Mouse (Mus musculus): ENCODE measurements around the gene Bloc1s2. TPM values are rescaled to one million over a fixed set of nuclear protein-coding genes. Genes with fewer than 3 reads are reported as not detected.
A peak's percentile ranks its signal among the peaks of the same experiment; 100 is the strongest.

Bloc1s2 gene
- polyA plus RNA-seq, 1 experiment from 2014 or later: 125 TPM

- ATAC-seq (ENCODE audit: low FRiP score): no peak
- Histone ChIP-seq H3K27me3 (no peaks in the 10 kb centered on the region), H3K36me3 (peaks cover 79% of the 10 kb centered on the region)
Measured at GRCm38 (mm10) chr19:44117793-44118192, 28.5 kb downstream of the Bloc1s2 start.

GRCm38 (mm10) chr19:44111706-44112105 is 34.5 kb downstream of the Bloc1s2 start:
- Histone ChIP-seq H3K9me3 (replicated peaks) (no peaks in the 10 kb centered on the region), H3K4me3 (no peak overlapping the region), H3K9ac (no peak overlapping the region), H3K4me1 (peaks cover 6% of the 10 kb centered on the region), H3K27ac (no peak overlapping the region), H3K36me3 (peaks cover 58% of the 10 kb centered on the region), H3K27me3 (no peaks in the 10 kb centered on the region), H3K4me2 (replicated peaks) (no peak overlapping the region)
- no peak for ATAC-seq (ENCODE audit: low FRiP score)
- 56% methylated on average over 7 of the region's 7 CpGs for WGBS

More at GRCm38 (mm10) chr19:44117793-44118192, 28.5 kb downstream of the Bloc1s2 start:
- Histone ChIP-seq H3K4me2 (replicated peaks) (no peak overlapping the region), H3K4me1 (no peaks in the 10 kb centered on the region), H3K9ac (no peak overlapping the region), H3K9me3 (replicated peaks) (no peaks in the 10 kb centered on the region), H3K4me3 (no peak overlapping the region), H3K27ac (no peak overlapping the region)

GRCm38 (mm10) chr19:44110356-44110755 is 35.9 kb downstream of the Bloc1s2 start:
- peaks cover 18% of the 10 kb centered on the region for H3K4me1 ChIP-seq
- H3K27me3 ChIP-seq: no peaks in the 10 kb centered on the region
- no peak overlapping the region for H3K4me3 ChIP-seq
- H3K9me3 ChIP-seq (replicated peaks): no peaks in the 10 kb centered on the region
- H3K36me3 ChIP-seq: peaks cover 47% of the 10 kb centered on the region
- H3K9ac ChIP-seq: no peak overlapping the region
- no peak overlapping the region for H3K27ac ChIP-seq
- no peak overlapping the region for H3K4me2 ChIP-seq (replicated peaks)
- WGBS: 88% methylated on average over 9 of the region's 9 CpGs
- ATAC-seq (ENCODE audit: low FRiP score): no peak

GRCm38 (mm10) chr19:44108996-44109395 is 37.2 kb downstream of the Bloc1s2 start:
- Histone ChIP-seq H3K27me3 (no peaks in the 10 kb centered on the region), H3K27ac (no peak overlapping the region), H3K9ac (no peak overlapping the region), H3K36me3 (peaks cover 41% of the 10 kb centered on the region), H3K4me2 (replicated peaks) (no peak overlapping the region), H3K4me3 (no peak overlapping the region), H3K9me3 (replicated peaks) (no peaks in the 10 kb centered on the region), H3K4me1 (peaks cover 21% of the 10 kb centered on the region)
- no peak for ATAC-seq (ENCODE audit: low FRiP score)

GRCm38 (mm10) chr19:44107661-44108521 is 38.4 kb downstream of the Bloc1s2 start:
- Histone ChIP-seq H3K9me3 (replicated peaks) (no peaks in the 10 kb centered on the region), H3K36me3 (peaks cover 30% of the 10 kb centered on the region), H3K9ac (peak overlapping the region; percentile 96), H3K27me3 (no peaks in the 10 kb centered on the region), H3K27ac (peak overlapping the region; percentile 44; the same call in 1 of the 2 replicates), H3K4me1 (peaks cover 21% of the 10 kb centered on the region), H3K4me3 (peak overlapping the region; percentile 88), H3K4me2 (replicated peaks) (peak overlapping the region; percentile 78)
- peak; percentile 73 for ATAC-seq (ENCODE audit: low FRiP score)
- WGBS: 29% methylated on average over 22 of the region's 22 CpGs

- no peaks in the 10 kb centered on the region for H3K9me3 ChIP-seq (replicated peaks)
- peak within 1 kb of the TSS; percentile 88 for H3K4me3 ChIP-seq
- peaks cover 23% of the 10 kb centered on the region for H3K36me3 ChIP-seq
- H3K4me2 ChIP-seq (replicated peaks): peak within 1 kb of the TSS; percentile 78
- peak within 1 kb of the TSS; percentile 96 for H3K9ac ChIP-seq
- peak; percentile 97 for ATAC-seq (ENCODE audit: low FRiP score)
- peaks cover 21% of the 10 kb centered on the region for H3K4me1 ChIP-seq
- no peaks in the 10 kb centered on the region for H3K27me3 ChIP-seq
- 1% methylated on average over 67 of the region's 67 CpGs for WGBS
- H3K27ac ChIP-seq: peak within 1 kb of the TSS; percentile 72
Measured at GRCm38 (mm10) chr19:44106831-44107660, 39.2 kb downstream of the Bloc1s2 start, which contains the start of gene Chuk. Gene Chuk, minus strand, starts transcription at chr19:44107480.

GRCm38 (mm10) chr19:44104393-44104792 is 41.9 kb downstream of the Bloc1s2 start:
- Histone ChIP-seq H3K27ac (no peak overlapping the region), H3K9ac (no peak overlapping the region), H3K4me3 (no peak overlapping the region), H3K4me1 (peaks cover 21% of the 10 kb centered on the region), H3K9me3 (replicated peaks) (no peaks in the 10 kb centered on the region), H3K27me3 (no peaks in the 10 kb centered on the region), H3K4me2 (replicated peaks) (no peak overlapping the region), H3K36me3 (peaks cover 12% of the 10 kb centered on the region)
- WGBS: 91% methylated on average over 1 of the region's 1 CpGs
- no peak for ATAC-seq (ENCODE audit: low FRiP score)

GRCm38 (mm10) chr19:44103001-44103400 is 43.2 kb downstream of the Bloc1s2 start:
- Histone ChIP-seq H3K27ac (no peak overlapping the region), H3K4me1 (peaks cover 19% of the 10 kb centered on the region), H3K27me3 (no peaks in the 10 kb centered on the region), H3K4me3 (no peak overlapping the region), H3K36me3 (peaks cover 12% of the 10 kb centered on the region), H3K9me3 (replicated peaks) (no peaks in the 10 kb centered on the region), H3K9ac (no peak overlapping the region), H3K4me2 (replicated peaks) (no peak overlapping the region)
- no peak for ATAC-seq (ENCODE audit: low FRiP score)
- WGBS: 96% methylated on average over 3 of the region's 3 CpGs

- Histone ChIP-seq H3K4me3 (no peak overlapping the region), H3K27ac (no peak overlapping the region), H3K36me3 (peaks cover 25% of the 10 kb centered on the region), H3K9ac (no peak overlapping the region), H3K4me1 (peaks cover 7% of the 10 kb centered on the region), H3K4me2 (replicated peaks) (no peak overlapping the region), H3K27me3 (no peaks in the 10 kb centered on the region), H3K9me3 (replicated peaks) (no peaks in the 10 kb centered on the region)
- no peak for ATAC-seq (ENCODE audit: low FRiP score)
Measured at GRCm38 (mm10) chr19:44100840-44101239, 45.4 kb downstream of the Bloc1s2 start.

Other genes with a start within 250 kb of the Bloc1s2 start
- gene Dnmbp, start 206.3 kb downstream of the Bloc1s2 start, polyA plus RNA-seq (2016; fragmentation: Nextera tagmentation; extraction: Ambion mirVana): 14.5 and 16.9 TPM in 2 replicates
- gene Cpn1, start 159.9 kb downstream of the Bloc1s2 start, polyA plus RNA-seq (2016; fragmentation: Nextera tagmentation; extraction: Ambion mirVana): 0.20 and 0.26 TPM in 2 replicates
- gene Cyp2c23, start 117.2 kb downstream of the Bloc1s2 start, polyA plus RNA-seq (2016; fragmentation: Nextera tagmentation; extraction: Ambion mirVana): not detected in 2 replicates
- 23.3 and 23.5 TPM in 2 replicates for gene Erlin1, start 76.7 kb downstream of the Bloc1s2 start, polyA plus RNA-seq (2016; fragmentation: Nextera tagmentation; extraction: Ambion mirVana)
- gene Chuk, start 39.0 kb downstream of the Bloc1s2 start, polyA plus RNA-seq (2016; fragmentation: Nextera tagmentation; extraction: Ambion mirVana): 64.8 and 66.2 TPM in 2 replicates
- gene Cwf19l1, start 10.6 kb downstream of the Bloc1s2 start, polyA plus RNA-seq (2016; fragmentation: Nextera tagmentation; extraction: Ambion mirVana): 35.6 and 38.6 TPM in 2 replicates
- gene Pkd2l1, start 46.0 kb upstream of the Bloc1s2 start, polyA plus RNA-seq (2016; fragmentation: Nextera tagmentation; extraction: Ambion mirVana): 0.36 and 0.39 TPM in 2 replicates
- gene Scd3, start 56.8 kb upstream of the Bloc1s2 start, polyA plus RNA-seq (2016; fragmentation: Nextera tagmentation; extraction: Ambion mirVana): 0.93 and 1.6 TPM in 2 replicates
- 404 and 420 TPM in 2 replicates for gene Scd2, start 147.2 kb upstream of the Bloc1s2 start, polyA plus RNA-seq (2016; fragmentation: Nextera tagmentation; extraction: Ambion mirVana)
- gene Scd4, start 186.6 kb upstream of the Bloc1s2 start, polyA plus RNA-seq (2016; fragmentation: Nextera tagmentation; extraction: Ambion mirVana): 0.07 and 0.10 TPM in 2 replicates